Mouse (Mus musculus): ENCODE data around the gene Cmtr1. TPM values are rescaled to one million over a fixed set of nuclear protein-coding genes. Genes with fewer than 3 reads are reported as not detected.

Cmtr1 gene
- polyA plus RNA-seq, 1 experiment: 77.9 TPM

DNA sequence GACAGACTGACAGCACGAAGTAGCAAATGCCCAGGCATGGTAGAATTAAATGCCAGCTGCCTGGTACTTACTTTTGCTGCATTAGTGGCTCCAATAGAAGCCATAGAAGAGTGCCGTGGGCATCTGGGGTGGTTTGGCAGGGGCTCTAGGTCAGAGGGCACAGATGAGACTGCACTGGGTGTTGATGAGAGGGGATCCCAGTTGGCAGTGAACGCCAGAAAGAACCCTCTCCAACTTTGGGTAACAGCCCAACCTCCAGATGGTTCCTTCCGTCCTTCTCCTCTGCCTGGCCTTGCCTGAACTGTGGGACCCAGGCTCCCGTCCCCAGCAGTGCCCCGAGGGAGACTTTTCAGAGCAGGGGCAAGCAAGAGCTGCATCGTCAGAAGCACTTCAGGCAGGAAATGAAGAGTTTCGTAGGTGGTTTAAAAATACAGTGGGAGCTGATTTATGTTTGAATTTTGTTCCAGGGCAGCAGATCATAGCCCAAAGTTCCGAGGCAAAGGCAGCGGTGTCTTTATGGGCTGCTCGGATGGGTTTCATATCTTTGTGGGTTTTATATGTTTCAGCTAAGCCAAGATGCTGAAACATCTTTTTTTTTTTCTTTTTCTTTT lies 60.5 kb downstream of the Cmtr1 start:
- no peak overlapping the region for H3K27ac ChIP-seq (ENCODE audit: insufficient read depth, low read length)
- H3K4me1 ChIP-seq (ENCODE audit: control insufficient read depth, insufficient read depth, low read length): peaks cover 3% of the 10 kb centered on the region; the same call in 1 of the 2 replicates
- TF ChIP-seq CTCF (IDR thresholded peaks at IDR 0.05; ENCODE audit: extremely low read depth, insufficient read depth, low read length): no peak
- no peak overlapping the region for H3K4me3 ChIP-seq (ENCODE audit: insufficient read depth, low read length)

- Histone ChIP-seq H3K4me1 (ENCODE audit: control insufficient read depth, insufficient read depth, low read length) (no peaks in the 10 kb centered on the region), H3K27ac (ENCODE audit: insufficient read depth, low read length) (no peak overlapping the region), H3K4me3 (ENCODE audit: insufficient read depth, low read length) (no peak overlapping the region)
- no peak for TF ChIP-seq CTCF (IDR thresholded peaks at IDR 0.05; ENCODE audit: extremely low read depth, insufficient read depth, low read length)
- no peak for TF ChIP-seq POLR2A (IDR thresholded peaks at IDR 0.05; ENCODE audit: extremely low read depth, insufficient read depth, low read length)
Measured at GRCm38 (mm10) chr17:29724610-29725009, 64.2 kb downstream of the Cmtr1 start.

- Histone ChIP-seq H3K27ac (ENCODE audit: insufficient read depth, low read length) (no peak overlapping the region), H3K4me3 (ENCODE audit: insufficient read depth, low read length) (no peak overlapping the region), H3K4me1 (ENCODE audit: control insufficient read depth, insufficient read depth, low read length) (no peaks in the 10 kb centered on the region)
- TF ChIP-seq CTCF (IDR thresholded peaks at IDR 0.05; ENCODE audit: extremely low read depth, insufficient read depth, low read length) (no peak), POLR2A (IDR thresholded peaks at IDR 0.05; ENCODE audit: extremely low read depth, insufficient read depth, low read length) (no peak)
Measured at GRCm38 (mm10) chr17:29725027-29725620, 64.7 kb downstream of the Cmtr1 start.

DNA sequence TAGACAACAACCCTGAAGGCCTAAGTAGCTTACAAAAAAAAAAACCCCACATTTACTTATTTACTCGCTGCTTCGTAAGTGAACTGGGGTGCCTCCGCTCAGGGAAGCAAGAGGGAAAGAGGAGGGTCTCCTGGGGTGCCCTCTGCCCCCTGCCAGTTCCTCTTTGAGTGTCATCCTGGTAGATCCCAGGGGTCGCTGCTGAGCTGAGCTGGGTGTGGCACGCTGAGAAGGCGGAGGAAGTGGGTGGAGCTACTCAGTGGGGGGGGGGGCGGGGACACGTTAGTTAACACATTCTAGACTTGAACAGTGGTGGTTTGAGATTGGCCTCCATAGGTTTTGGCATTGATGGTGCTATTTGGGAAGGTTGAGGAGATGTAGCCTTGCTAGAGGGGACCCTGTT lies 67.7 kb downstream of the Cmtr1 start:
- H3K4me3 ChIP-seq (ENCODE audit: insufficient read depth, low read length): no peak overlapping the region

GRCm38 (mm10) chr17:29730510-29731265 lies 70.3 kb downstream of the Cmtr1 start:
- Histone ChIP-seq H3K4me1 (ENCODE audit: control insufficient read depth, insufficient read depth, low read length) (no peaks in the 10 kb centered on the region), H3K27ac (ENCODE audit: insufficient read depth, low read length) (no peak overlapping the region), H3K4me3 (ENCODE audit: insufficient read depth, low read length) (no peak overlapping the region)
- TF ChIP-seq POLR2A (IDR thresholded peaks at IDR 0.05; ENCODE audit: extremely low read depth, insufficient read depth, low read length) (no peak), CTCF (IDR thresholded peaks at IDR 0.05; ENCODE audit: extremely low read depth, insufficient read depth, low read length) (no peak)

More for the DNA sequence above, 67.7 kb downstream of the Cmtr1 start:
- Histone ChIP-seq H3K4me1 (ENCODE audit: control insufficient read depth, insufficient read depth, low read length) (no peaks in the 10 kb centered on the region), H3K27ac (ENCODE audit: insufficient read depth, low read length) (no peak overlapping the region)
- TF ChIP-seq CTCF (IDR thresholded peaks at IDR 0.05; ENCODE audit: extremely low read depth, insufficient read depth, low read length): no peak
- TF ChIP-seq POLR2A (IDR thresholded peaks at IDR 0.05; ENCODE audit: extremely low read depth, insufficient read depth, low read length): no peak

- H3K4me3 ChIP-seq (ENCODE audit: insufficient read depth, low read length): no peak overlapping the region
- H3K4me1 ChIP-seq (ENCODE audit: control insufficient read depth, insufficient read depth, low read length): no peaks in the 10 kb centered on the region
- TF ChIP-seq POLR2A (IDR thresholded peaks at IDR 0.05; ENCODE audit: extremely low read depth, insufficient read depth, low read length) (no peak), CTCF (IDR thresholded peaks at IDR 0.05; ENCODE audit: extremely low read depth, insufficient read depth, low read length) (no peak)
- H3K27ac ChIP-seq (ENCODE audit: insufficient read depth, low read length): no peak overlapping the region
Measured at GRCm38 (mm10) chr17:29731266-29731952, 71.0 kb downstream of the Cmtr1 start.

- H3K4me1 ChIP-seq (ENCODE audit: control insufficient read depth, insufficient read depth, low read length): no peaks in the 10 kb centered on the region
- H3K4me3 ChIP-seq (ENCODE audit: insufficient read depth, low read length): no peak overlapping the region
- TF ChIP-seq CTCF (IDR thresholded peaks at IDR 0.05; ENCODE audit: extremely low read depth, insufficient read depth, low read length): no peak
- TF ChIP-seq POLR2A (IDR thresholded peaks at IDR 0.05; ENCODE audit: extremely low read depth, insufficient read depth, low read length): no peak
- H3K27ac ChIP-seq (ENCODE audit: insufficient read depth, low read length): no peak overlapping the region
Measured at GRCm38 (mm10) chr17:29731953-29732325, 71.5 kb downstream of the Cmtr1 start.

DNA sequence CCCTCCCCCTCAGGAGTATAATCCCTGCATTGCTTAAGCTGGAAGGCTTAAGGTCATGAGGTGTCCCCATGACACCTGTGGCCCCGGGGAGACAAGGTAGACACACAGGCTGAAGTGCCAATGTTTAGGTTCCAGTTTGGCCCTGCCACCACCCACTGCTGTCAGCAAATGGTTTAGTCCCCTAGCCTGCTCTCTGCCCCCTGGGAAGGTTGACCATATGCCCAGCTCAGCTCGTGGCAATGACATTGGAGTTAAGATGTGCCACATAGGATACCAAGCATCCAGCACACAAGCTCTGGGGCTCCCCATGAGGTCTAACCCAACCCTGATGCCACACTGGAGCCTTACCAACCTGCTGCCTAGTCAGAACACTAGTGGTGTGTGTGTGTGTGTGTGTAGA lies 72.1 kb downstream of the Cmtr1 start:
- Histone ChIP-seq H3K27ac (ENCODE audit: insufficient read depth, low read length) (no peak overlapping the region), H3K4me3 (ENCODE audit: insufficient read depth, low read length) (no peak overlapping the region), H3K4me1 (ENCODE audit: control insufficient read depth, insufficient read depth, low read length) (no peaks in the 10 kb centered on the region)
- TF ChIP-seq POLR2A (IDR thresholded peaks at IDR 0.05; ENCODE audit: extremely low read depth, insufficient read depth, low read length) (no peak), CTCF (IDR thresholded peaks at IDR 0.05; ENCODE audit: extremely low read depth, insufficient read depth, low read length) (no peak)

- TF ChIP-seq POLR2A (IDR thresholded peaks at IDR 0.05; ENCODE audit: extremely low read depth, insufficient read depth, low read length) (no peak), CTCF (IDR thresholded peaks at IDR 0.05; ENCODE audit: extremely low read depth, insufficient read depth, low read length) (no peak)
- H3K27ac ChIP-seq (ENCODE audit: insufficient read depth, low read length): no peak overlapping the region
- peaks cover 2% of the 10 kb centered on the region; the same call in 1 of the 2 replicates for H3K4me1 ChIP-seq (ENCODE audit: control insufficient read depth, insufficient read depth, low read length)
- no peak overlapping the region for H3K4me3 ChIP-seq (ENCODE audit: insufficient read depth, low read length)
Measured at GRCm38 (mm10) chr17:29736448-29737014, 76.1 kb downstream of the Cmtr1 start.
